Mouse (Mus musculus) forebrain, embryonic 14.5 days (tissue): Measurements from ENCODE around the gene Uxs1. TPM values are rescaled to one million over a fixed set of nuclear protein-coding genes. Genes with fewer than 3 reads are reported as not detected.

Source experiments
- ATAC-seq: fragments of 200-750 bp; cut with Nextera tagmentation; 2 replicates; pipeline ENCODE4 v1.8.0; 2017; ENCODE audit warnings: mild to moderate bottlenecking, moderate library complexity
- DNase-seq: peaks from one replicate; pipeline ENCODE4 v3.0.0-alpha.2; 2015; ENCODE audit warnings: low spot score
- H3K27ac ChIP-seq: fragments of 300-500 bp; sonication (generic); 2 replicates; pipeline ENCODE4 v1.5.1; 2014; ENCODE audit warnings: low read depth, mild to moderate bottlenecking, control low read depth, low read length, moderate library complexity
- H3K27me3 ChIP-seq: fragments of 300-500 bp; sonication (generic); replicated peaks from 2 replicates; pipeline ENCODE4 v1.6.1; 2014; ENCODE audit warnings: low read length, control low read depth, mixed read lengths; ENCODE audit not compliant: control insufficient read depth, insufficient read depth
- H3K36me3 ChIP-seq: fragments of 300-500 bp; sonication (generic); 2 replicates; pipeline ENCODE4 v1.6.1; 2014; ENCODE audit warnings: low read length, control low read depth; ENCODE audit not compliant: control insufficient read depth, insufficient read depth
- H3K4me1 ChIP-seq: fragments of 300-500 bp; sonication (generic); 2 replicates; pipeline ENCODE4 v1.6.1; 2014; ENCODE audit warnings: antibody characterized with exemption, low read length, control low read depth; ENCODE audit not compliant: control insufficient read depth, insufficient read depth
- H3K4me2 ChIP-seq: fragments of 300-500 bp; sonication (generic); 2 replicates; pipeline ENCODE4 v1.6.1; 2014; ENCODE audit warnings: mild to moderate bottlenecking, control low read depth, low read length
- H3K4me3 ChIP-seq: fragments of 300-500 bp; sonication (generic); 2 replicates; pipeline ENCODE4 v1.5.1; 2014; ENCODE audit warnings: low read depth, low read length, control low read depth
- H3K9ac ChIP-seq: fragments of 300-500 bp; sonication (generic); 2 replicates; pipeline ENCODE4 v1.6.1; 2014; ENCODE audit warnings: mild to moderate bottlenecking, low read length, control low read depth, moderate library complexity
- H3K9me3 ChIP-seq: fragments of 300-500 bp; sonication (generic); replicated peaks from 2 replicates; pipeline ENCODE4 v1.6.1; 2016; ENCODE audit warnings: low read length, control low read depth, mixed read lengths; ENCODE audit not compliant: control insufficient read depth
- WGBS: fragments of 180-500 bp; shearing (Covaris S2); extraction: QIAGEN DNeasy Blood & Tissue Kit; methylation state at CpG from one replicate; pipeline ENCODE4 v1.1.7; 2014; 5-methylcytosine and 5-hydroxymethylcytosine counted together
- polyA plus RNA-seq: library from polyadenylated mRNA; unstranded; fragments of >200 nt; fragmentation: Nextera tagmentation; extraction: Ambion mirVana; gene quantifications from 2 replicates; pipeline ENCODE4 v1.2.1, GENCODE M21; 2014

Uxs1 gene
- polyA plus RNA-seq, 1 experiment from 2014 or later, result 18.5 TPM

DNA sequence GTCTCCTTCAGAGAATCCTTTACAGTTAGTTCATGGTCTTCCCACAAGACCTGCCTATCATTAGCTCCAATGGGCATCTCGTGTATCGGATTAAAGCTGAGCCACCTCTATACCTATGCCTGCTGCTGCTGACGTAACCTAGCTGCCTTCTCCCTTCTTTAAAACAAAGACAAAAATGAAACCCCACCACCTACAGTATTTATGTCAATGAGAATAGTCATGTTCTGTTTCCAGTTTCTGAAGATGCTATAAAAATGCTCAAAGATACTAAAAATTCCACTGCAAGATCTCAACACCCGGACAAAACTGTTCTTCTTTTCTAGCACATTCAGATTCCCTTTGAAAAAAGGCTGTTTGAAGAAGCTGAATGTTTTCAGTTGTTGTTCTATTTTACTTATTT is 9.2 kb downstream of the Uxs1 start:
- Histone ChIP-seq H3K4me1 (0 out of 2 replicates have a peak, but pooled peaks cover under 1% of the 10 kb centered on the region), H3K4me2 (no peak overlapping the region), H3K27ac (no peak overlapping the region), H3K9ac (no peak overlapping the region), H3K9me3 (no peaks in the 10 kb centered on the region), H3K27me3 (no peaks in the 10 kb centered on the region), H3K36me3 (no peaks in the 10 kb centered on the region), H3K4me3 (no peak overlapping the region)
- whole genome bisulfite sequencing, result 79% methylated on average over 4 of the region's 4 CpGs
- DNase-seq (no peak), ATAC-seq (no peak)

DNA sequence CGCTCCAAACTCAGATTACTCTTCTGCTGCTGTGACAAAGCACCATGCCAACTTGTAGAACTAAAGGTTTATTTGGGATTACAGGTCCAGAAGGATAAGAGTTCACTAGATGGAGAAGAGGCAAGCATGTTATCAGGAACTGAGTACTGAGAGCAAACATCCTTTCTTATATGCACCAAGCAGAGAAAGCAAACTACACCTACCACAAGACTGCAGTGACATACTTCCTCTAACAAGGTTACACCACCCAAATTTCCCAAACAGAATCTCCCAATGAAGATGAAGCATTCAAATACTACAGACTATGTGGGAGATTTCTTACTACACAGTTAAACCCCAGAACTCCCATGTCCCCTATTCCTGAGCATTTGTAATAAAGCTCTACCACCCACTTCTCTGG is 15.8 kb downstream of the Uxs1 start:
- no peak overlapping the region for H3K4me2 ChIP-seq
- H3K9me3 ChIP-seq, result no peaks in the 10 kb centered on the region
- H3K36me3 ChIP-seq, result no peaks in the 10 kb centered on the region
- H3K27ac ChIP-seq, result no peak overlapping the region
- ATAC-seq (no peak), DNase-seq (no peak)
- H3K4me3 ChIP-seq, result no peak overlapping the region
- no peak overlapping the region for H3K9ac ChIP-seq
- H3K27me3 ChIP-seq, result no peaks in the 10 kb centered on the region
- no peaks in the 10 kb centered on the region for H3K4me1 ChIP-seq
- WGBS, result 100% methylated on average over 1 of the region's 1 CpGs

DNA sequence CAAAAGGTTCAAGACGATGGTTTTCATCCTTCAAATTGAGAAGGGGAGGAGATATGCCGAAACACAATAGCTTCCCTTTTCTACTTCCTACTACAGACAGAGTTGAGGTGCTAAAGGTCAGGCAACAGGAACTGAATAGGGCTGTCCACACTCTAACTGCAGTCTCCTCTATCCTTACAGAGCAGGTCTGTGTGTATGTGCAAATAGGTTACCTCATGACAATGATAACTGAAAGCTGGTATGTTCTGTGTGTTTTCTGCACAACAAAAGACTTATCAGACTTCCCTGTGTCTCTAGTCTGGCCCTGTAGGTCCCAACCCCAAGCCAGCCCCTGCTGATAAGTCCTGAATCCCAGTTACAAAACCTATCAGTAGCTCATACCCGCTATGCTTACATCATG is 16.5 kb downstream of the Uxs1 start:
- Histone ChIP-seq H3K36me3 (no peaks in the 10 kb centered on the region), H3K4me2 (no peak overlapping the region), H3K4me1 (no peaks in the 10 kb centered on the region), H3K4me3 (no peak overlapping the region), H3K27ac (no peak overlapping the region), H3K27me3 (no peaks in the 10 kb centered on the region), H3K9me3 (no peaks in the 10 kb centered on the region), H3K9ac (no peak overlapping the region)
- ATAC-seq (no peak), DNase-seq (no peak)
- WGBS, result 79% methylated on average over 3 of the region's 3 CpGs

DNA sequence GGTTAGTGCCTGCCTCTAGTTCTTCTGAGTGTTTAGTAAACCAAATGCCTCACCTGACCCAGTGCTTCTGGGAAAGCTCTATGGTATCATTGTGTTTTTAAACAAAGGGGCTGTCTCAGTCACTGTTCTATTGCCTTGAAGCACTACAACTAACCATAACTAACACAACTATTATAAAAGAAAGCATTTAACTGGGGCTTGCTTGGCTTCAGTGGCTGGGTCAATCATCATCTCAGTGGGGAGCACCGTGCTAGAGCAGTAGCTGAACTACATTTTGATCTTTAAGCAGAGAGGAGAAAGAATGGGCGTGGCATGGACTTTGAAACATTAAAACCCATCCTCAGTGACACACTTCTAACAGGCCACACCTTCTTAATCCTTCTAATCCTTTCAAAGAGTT is 18.2 kb downstream of the Uxs1 start:
- Histone ChIP-seq H3K36me3 (no peaks in the 10 kb centered on the region), H3K27ac (no peak overlapping the region), H3K27me3 (no peaks in the 10 kb centered on the region), H3K9me3 (no peaks in the 10 kb centered on the region), H3K4me3 (no peak overlapping the region), H3K4me1 (no peaks in the 10 kb centered on the region), H3K4me2 (no peak overlapping the region), H3K9ac (no peak overlapping the region)
- DNase-seq, result no peak
- no peak for ATAC-seq
- 87% methylated on average over 2 of the region's 2 CpGs for WGBS

DNA sequence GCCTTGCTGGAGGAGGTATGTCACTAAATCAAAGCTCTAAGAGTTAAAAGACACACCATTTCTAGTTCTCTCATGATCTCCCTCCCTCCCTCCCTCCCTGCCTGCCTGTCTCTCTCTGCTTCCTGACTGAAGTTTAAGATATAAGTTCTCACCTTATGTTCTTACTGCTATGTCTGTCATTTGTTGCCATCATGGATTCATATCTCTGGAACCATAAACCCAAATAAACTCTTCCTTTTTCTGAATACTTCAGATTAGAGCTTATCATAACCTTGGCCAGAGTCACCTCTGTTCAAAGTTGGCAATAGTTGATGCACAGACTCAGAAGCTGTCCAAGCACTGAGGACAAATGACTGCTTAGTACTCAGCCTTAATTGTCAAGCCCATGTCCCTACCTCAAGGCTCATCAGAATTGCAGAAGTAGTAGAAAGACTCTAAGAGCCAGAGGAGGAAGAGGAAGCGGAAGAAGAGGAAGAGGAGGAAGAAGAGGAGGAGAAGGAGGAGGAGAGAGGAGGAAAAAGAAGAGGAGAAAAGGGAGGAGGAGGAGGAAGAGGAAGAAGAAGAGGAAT is 23.6 kb downstream of the Uxs1 start:
- H3K4me1 ChIP-seq, result no peaks in the 10 kb centered on the region
- no peak overlapping the region for H3K4me2 ChIP-seq
- DNase-seq, result no peak
- H3K27me3 ChIP-seq, result no peaks in the 10 kb centered on the region
- H3K27ac ChIP-seq, result no peak overlapping the region
- H3K4me3 ChIP-seq, result no peak overlapping the region
- peaks cover 6% of the 10 kb centered on the region; the same call in 1 of the 2 replicates for H3K36me3 ChIP-seq
- no peaks in the 10 kb centered on the region for H3K9me3 ChIP-seq
- ATAC-seq, result no peak
- WGBS, result 94% methylated on average over 1 of the region's 1 CpGs
- H3K9ac ChIP-seq, result no peak overlapping the region

DNA sequence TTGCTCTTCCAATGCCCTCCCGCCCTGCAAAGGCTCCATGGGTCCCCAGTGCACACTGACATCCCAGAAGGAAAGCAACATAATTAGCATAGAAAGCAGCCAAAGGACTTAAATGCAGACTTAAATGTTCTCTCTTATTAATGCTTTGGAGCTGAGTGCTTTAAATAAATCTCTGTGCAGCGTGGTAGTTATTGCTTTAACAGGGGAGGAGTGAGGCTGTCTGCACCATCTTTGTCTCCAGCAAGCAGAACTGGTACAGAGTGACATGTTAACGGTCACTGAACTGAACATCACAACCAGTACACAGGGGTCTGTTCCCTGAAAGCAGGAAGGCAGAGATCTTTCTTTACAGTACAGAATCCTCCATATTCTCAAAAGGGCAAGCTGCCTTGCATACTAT is 29.6 kb downstream of the Uxs1 start:
- WGBS, result 74% methylated on average over 3 of the region's 3 CpGs
- no peak for ATAC-seq
- H3K27ac ChIP-seq, result no peak overlapping the region

DNA sequence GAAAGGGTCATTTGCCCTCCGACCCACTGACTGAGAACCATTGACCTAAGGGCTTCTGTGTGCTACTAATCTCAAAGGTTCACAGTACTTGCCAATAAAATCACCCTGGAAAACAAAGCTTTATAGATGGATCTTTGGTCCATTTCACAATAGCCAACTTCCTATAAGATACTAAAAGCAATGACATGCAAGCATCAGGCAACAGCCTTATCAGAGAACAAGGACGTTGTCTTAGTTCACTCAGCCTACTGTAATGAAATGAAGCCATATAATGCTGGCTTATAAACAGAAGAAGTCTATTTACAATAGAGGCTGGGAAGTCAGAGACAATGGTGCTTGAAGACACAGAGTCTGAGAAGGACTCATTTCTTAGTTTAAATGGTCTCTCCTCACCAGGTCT is 37.8 kb downstream of the Uxs1 start:
- no peaks in the 10 kb centered on the region for H3K27me3 ChIP-seq
- no peak for DNase-seq
- ATAC-seq, result no peak
- 93% methylated on average over 2 of the region's 2 CpGs for WGBS
- H3K36me3 ChIP-seq, result no peaks in the 10 kb centered on the region; the same call in 1 of the 2 replicates
- no peak overlapping the region for H3K4me2 ChIP-seq
- H3K4me3 ChIP-seq, result no peak overlapping the region
- no peak overlapping the region for H3K9ac ChIP-seq
- H3K9me3 ChIP-seq, result no peaks in the 10 kb centered on the region
- H3K4me1 ChIP-seq, result no peaks in the 10 kb centered on the region
- H3K27ac ChIP-seq, result no peak overlapping the region

More for the DNA sequence above, 29.6 kb downstream of the Uxs1 start:
- Histone ChIP-seq H3K4me3 (no peak overlapping the region), H3K4me2 (no peak overlapping the region), H3K27me3 (no peaks in the 10 kb centered on the region), H3K9me3 (no peaks in the 10 kb centered on the region), H3K36me3 (0 out of 2 replicates have a peak, but pooled peaks cover 6% of the 10 kb centered on the region), H3K4me1 (no peaks in the 10 kb centered on the region), H3K9ac (no peak overlapping the region)
- DNase-seq, result no peak

DNA sequence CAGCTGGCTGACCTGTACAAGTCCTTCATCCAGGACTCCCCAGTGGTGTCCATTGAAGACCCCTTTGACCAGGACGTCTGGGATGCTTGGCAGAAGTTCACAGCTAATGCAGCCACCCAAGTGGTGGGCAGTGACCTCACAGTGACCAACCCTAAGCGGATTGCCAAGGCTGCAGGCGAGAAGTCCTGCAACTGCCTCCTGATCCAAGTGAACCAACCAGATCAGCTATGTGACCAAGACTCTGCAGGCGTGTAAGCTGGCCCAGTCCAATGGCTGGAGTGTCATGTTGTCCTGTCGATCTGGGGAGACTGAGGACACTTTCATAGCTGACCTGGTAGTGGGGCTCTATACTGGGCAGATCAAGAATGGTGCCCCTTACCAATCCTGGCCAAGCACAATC is 40.9 kb downstream of the Uxs1 start:
- Histone ChIP-seq H3K36me3 (no peaks in the 10 kb centered on the region; the same call in 1 of the 2 replicates), H3K4me1 (no peaks in the 10 kb centered on the region), H3K9me3 (no peaks in the 10 kb centered on the region), H3K27ac (no peak overlapping the region), H3K27me3 (no peaks in the 10 kb centered on the region), H3K4me2 (no peak overlapping the region), H3K4me3 (no peak overlapping the region), H3K9ac (no peak overlapping the region)
- WGBS, result 93% methylated on average over 5 of the region's 5 CpGs
- DNase-seq (no peak), ATAC-seq (no peak)

DNA sequence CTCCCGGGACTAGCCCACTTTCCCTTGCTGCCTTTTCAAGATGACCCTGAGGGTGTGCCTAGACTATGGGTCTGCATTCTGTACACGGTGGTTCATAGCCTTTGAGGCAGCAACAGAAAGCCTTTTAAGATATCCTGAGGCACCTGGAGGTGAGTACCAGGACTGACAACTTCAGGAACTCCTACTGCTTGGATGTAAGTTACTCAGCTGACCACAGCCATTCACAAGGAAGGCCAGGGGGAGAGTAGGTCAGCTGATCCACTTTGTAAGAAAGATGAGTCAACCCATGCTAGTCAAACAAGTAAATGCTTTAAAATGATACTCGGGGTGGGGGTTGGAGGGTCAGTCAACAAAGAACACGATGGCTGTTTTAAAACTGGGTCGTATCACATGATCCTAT is 42.3 kb downstream of the Uxs1 start:
- H3K9ac ChIP-seq, result no peak overlapping the region
- WGBS, result 98% methylated on average over 5 of the region's 5 CpGs
- no peak for DNase-seq

More for the DNA sequence above, 42.3 kb downstream of the Uxs1 start:
- Histone ChIP-seq H3K27me3 (no peaks in the 10 kb centered on the region), H3K9me3 (no peaks in the 10 kb centered on the region), H3K36me3 (no peaks in the 10 kb centered on the region; the same call in 1 of the 2 replicates), H3K27ac (no peak overlapping the region), H3K4me1 (no peaks in the 10 kb centered on the region), H3K4me2 (no peak overlapping the region), H3K4me3 (no peak overlapping the region)
- ATAC-seq, result no peak
